Mouse (Mus musculus) lung, adult 2 months (tissue): ENCODE results near the gene Clasrp.

Experiments
- CTCF ChIP-seq: fragments of 200-500 bp; IDR thresholded peaks from 2 replicates; pipeline ENCODE4 v1.5.1; 2011; ENCODE audit warnings: mild to moderate bottlenecking, low read length, control low read depth; ENCODE audit not compliant: insufficient read depth
- POLR2A ChIP-seq: fragments of 200-500 bp; IDR thresholded peaks from 2 replicates; pipeline ENCODE4 v1.6.1; 2011; ENCODE audit warnings: low read depth, mild to moderate bottlenecking, control low read depth, low read length, borderline replicate concordance; ENCODE audit errors: extremely low read depth

- TF ChIP-seq CTCF: no peak
- TF ChIP-seq POLR2A: no peak
Observed at GRCm38 (mm10) chr7:19534676-19535075, 69.6 kb downstream of the Clasrp start.
